Mouse (Mus musculus) bone marrow, adult 2 months (tissue): ENCODE data around the gene Enoph1.

ENCODE experiments used
- CTCF ChIP-seq: fragments of 200-500 bp; IDR thresholded peaks from 2 replicates; pipeline ENCODE4 v1.5.1; 2011; ENCODE audit warnings: low read length, control low read depth; ENCODE audit not compliant: control insufficient read depth, insufficient read depth
- POLR2A ChIP-seq: fragments of 200-500 bp; IDR thresholded peaks from 2 replicates; pipeline ENCODE4 v1.6.1; 2011; ENCODE audit warnings: low read depth, mild to moderate bottlenecking, control low read depth, low read length, borderline replicate concordance; ENCODE audit not compliant: control insufficient read depth

DNA sequence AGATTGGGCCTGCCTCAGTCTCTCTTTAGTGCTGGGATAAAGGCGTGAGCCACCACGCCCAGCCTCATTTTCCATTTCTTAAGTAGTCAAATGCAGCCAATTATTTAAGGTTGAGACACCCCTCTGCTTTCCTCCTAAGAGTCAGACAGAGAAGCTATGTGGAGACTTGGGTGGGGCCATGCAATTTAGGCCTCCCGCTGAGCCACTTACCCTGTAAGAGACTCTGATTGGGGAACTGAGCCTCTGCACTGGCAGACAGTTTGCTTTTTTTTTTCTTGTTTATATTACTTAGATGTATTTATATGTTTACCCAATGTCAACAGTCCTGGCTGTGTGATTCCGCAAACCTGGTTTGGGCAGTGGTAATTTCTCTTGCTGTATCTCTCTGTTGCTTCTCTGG lies 4.2 kb downstream of the Enoph1 start:
- TF ChIP-seq CTCF = no peak
- no peak for TF ChIP-seq POLR2A
